Mouse (Mus musculus) Patski (cell line): ENCODE data around the gene Reps1. TPM values are rescaled to one million over a fixed set of nuclear protein-coding genes. Genes with fewer than 3 reads are reported as not detected.

Experiments
- ATAC-seq: fragments of 100-300 bp; one replicate; pipeline ENCODE4 v1.8.0; 2021
- CTCF ChIA-PET: fragments of 350-600 bp; sonication (Branson Sonifier 250); formaldehyde crosslinking; loops from one replicate; lab custom pipeline; 2022; ENCODE audit warnings: inconsistent platforms; lab: Charles Lee
- POLR2A ChIA-PET: fragments of 350-600 bp; sonication (Branson Sonifier 250); formaldehyde crosslinking; loops from one replicate; lab custom pipeline; 2022; ENCODE audit warnings: antibody characterized with exemption, inconsistent platforms; lab: Charles Lee
- DNase-seq: peaks from one replicate; pipeline ENCODE4 v3.0.0-alpha.2; 2011; ENCODE audit warnings: low read depth, low spot score
- H3K27me3 ChIP-seq: fragments of 371-371 bp; one replicate; pipeline ENCODE4 v1.5.1; 2021
- CTCF ChIP-seq: fragments of 100-300 bp; IDR thresholded peaks from one replicate; pipeline ENCODE4 v1.5.1; 2021
- in situ Hi-C: fragments of 300-500 bp; cut with MboI; formaldehyde crosslinking; loops from 3 replicates; pipeline ENCODE4 v1.11.1; 2018; ENCODE audit warnings: low pct_unique_long_range_greater_than_20kb, mixed read lengths
- polyA plus RNA-seq: library from polyadenylated mRNA; unstranded; gene quantifications from one replicate; pipeline ENCODE4 v1.2.3, GENCODE M21; 2021

Reps1 gene
- polyA plus RNA-seq = 32.9 TPM

- ATAC-seq (peak; percentile 63), DNase-seq (no peak)
- in situ Hi-C loops = no loop called here
- H3K27me3 ChIP-seq = no peaks in the 10 kb centered on the region
- ChIA-PET POLR2A (interaction anchor here (0.7 to 1.6 kb wide), 2 partner anchors 9 to 141 kb away, joined by 4 to 8 read pairs; no protein-coding TSS in a partner anchor), CTCF (interaction anchor here (1.2 to 3.8 kb wide), 4 partner anchors 10 to 141 kb away, joined by 3 to 20 read pairs (median 6); no protein-coding TSS in a partner anchor)
- no peak for TF ChIP-seq CTCF
Observed at GRCm38 (mm10) chr10:18055696-18056390, at the start of gene Reps1. Gene Reps1 (plus strand): TSS chr10:18055861.

- CTCF ChIA-PET = no interaction called here
- TF ChIP-seq CTCF = no peak
- H3K27me3 ChIP-seq = no peaks in the 10 kb centered on the region
- DNase-seq = no peak
- in situ Hi-C loops = no loop called here
- POLR2A ChIA-PET = interaction anchor here (1.6 kb wide), 1 partner anchor 25 kb away, joined by 3 read pairs; no protein-coding TSS in a partner anchor
- ATAC-seq = no peak
Observed at GRCm38 (mm10) chr10:18006756-18007155, 48.9 kb upstream of the Reps1 start.

GRCm38 (mm10) chr10:18007243-18007642 lies 48.4 kb upstream of the Reps1 start:
- ATAC-seq = no peak
- DNase-seq = no peak
- H3K27me3 ChIP-seq = no peaks in the 10 kb centered on the region
- TF ChIP-seq CTCF = no peak
- ChIA-PET CTCF (interaction anchor here (1.7 kb wide), 1 partner anchor 27 kb away, joined by 4 read pairs; no protein-coding TSS in a partner anchor), POLR2A (interaction anchor here (1.6 kb wide), 1 partner anchor 26 kb away, joined by 3 read pairs; no protein-coding TSS in a partner anchor)
- in situ Hi-C loops = no loop called here

DNA sequence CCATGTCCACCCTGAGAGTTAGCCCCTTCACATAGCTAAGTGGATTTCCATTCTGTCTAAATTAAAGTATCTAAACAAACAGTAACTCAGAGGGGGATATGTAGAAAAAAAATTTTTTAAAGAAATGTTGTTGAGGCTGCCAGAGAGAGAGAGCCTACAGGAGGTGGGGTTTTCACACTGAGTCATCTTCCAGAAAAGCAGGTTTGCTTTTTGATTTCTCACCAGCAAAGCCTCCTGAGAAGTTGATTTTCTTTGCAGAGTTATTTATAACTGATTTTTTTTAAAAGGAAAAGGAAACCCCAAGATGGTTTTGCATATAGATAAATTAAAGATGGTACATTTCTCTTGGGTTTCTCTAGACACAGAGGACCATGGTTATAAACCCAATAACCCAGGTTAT lies 47.5 kb upstream of the Reps1 start:
- ChIA-PET POLR2A (no interaction called here), CTCF (interaction anchor here (0.9 to 1.7 kb wide), 3 partner anchors 12 to 28 kb away, joined by 3 to 4 read pairs (median 4); no protein-coding TSS in a partner anchor)
- no peaks in the 10 kb centered on the region for H3K27me3 ChIP-seq
- in situ Hi-C loops = no loop called here
- DNase-seq (no peak), ATAC-seq (no peak)
- no peak for TF ChIP-seq CTCF

DNA sequence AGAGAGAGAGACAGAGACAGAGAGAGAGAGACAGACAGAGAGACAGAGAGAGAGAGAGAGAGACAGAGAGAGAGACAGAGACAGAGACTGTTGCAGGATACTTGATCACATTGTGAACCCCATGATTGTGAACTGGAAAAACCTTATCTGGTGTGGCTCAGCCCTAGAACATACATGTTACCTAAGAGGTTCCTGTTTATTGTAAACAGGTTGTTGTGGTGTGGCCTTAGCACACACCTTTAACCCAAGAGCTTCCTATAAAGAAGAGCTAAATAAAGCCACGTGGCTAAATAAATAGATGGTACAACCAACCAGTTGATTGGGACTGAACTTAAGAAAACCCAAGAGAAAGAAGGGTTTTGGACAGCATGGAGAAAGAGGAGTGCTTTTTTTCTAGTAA lies 45.9 kb upstream of the Reps1 start:
- POLR2A ChIA-PET = no interaction called here
- no peak for TF ChIP-seq CTCF
- ATAC-seq (no peak), DNase-seq (no peak)
- in situ Hi-C loops = no loop called here
- CTCF ChIA-PET = no interaction called here
- no peaks in the 10 kb centered on the region for H3K27me3 ChIP-seq

DNA sequence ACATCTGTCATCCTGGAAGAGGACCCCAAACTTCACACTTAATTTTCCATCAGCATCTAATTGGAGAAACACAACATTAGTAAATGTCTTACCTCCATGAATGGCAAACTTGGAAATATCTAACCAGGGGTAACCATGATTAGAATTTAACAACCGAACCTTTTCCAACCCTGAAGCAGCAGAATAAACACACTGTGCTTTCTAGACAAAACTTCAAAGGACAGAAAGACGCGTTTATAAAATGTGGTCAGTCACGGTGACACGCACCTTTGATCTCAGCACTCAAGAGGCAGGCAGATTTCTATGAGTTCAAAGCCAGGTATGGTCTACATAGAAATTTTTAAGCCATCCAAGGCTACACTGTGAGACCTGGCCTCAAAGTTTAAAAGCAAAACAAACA lies 43.9 kb upstream of the Reps1 start:
- POLR2A ChIA-PET = no interaction called here
- CTCF ChIA-PET = no interaction called here
- ATAC-seq (no peak), DNase-seq (no peak)
- in situ Hi-C loops = no loop called here
- H3K27me3 ChIP-seq = no peaks in the 10 kb centered on the region
- TF ChIP-seq CTCF = no peak

- no peak for ATAC-seq
- ChIA-PET CTCF (interaction anchor here (1.0 kb wide), 1 partner anchor 12 kb away, joined by 4 read pairs; no protein-coding TSS in a partner anchor), POLR2A (no interaction called here)
- TF ChIP-seq CTCF = no peak
- no peaks in the 10 kb centered on the region for H3K27me3 ChIP-seq
- in situ Hi-C loops = no loop called here
- DNase-seq = no peak
Observed at GRCm38 (mm10) chr10:18020443-18020842, 35.2 kb upstream of the Reps1 start.

DNA sequence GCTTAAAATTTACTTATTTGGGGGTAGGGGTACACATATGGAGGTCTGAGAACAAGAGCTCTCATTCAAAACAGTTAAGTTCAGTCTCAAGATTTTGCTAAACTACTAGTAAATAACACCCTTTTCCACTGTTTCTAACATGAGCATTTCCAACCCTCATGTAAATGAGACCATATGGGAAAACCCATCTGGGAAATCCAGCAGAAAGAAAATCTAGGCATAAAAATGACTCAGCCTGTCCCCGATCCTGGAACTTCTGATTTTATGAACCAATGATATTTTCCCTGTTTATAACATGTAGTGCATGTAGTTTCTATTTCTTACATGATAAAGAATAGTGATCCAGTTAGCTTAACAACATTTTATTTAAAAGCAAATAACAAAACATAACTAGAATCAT lies 34.8 kb upstream of the Reps1 start:
- ChIA-PET POLR2A (no interaction called here), CTCF (interaction anchor here (1.0 kb wide), 1 partner anchor 13 kb away, joined by 4 read pairs; no protein-coding TSS in a partner anchor)
- in situ Hi-C loops = no loop called here
- DNase-seq (no peak), ATAC-seq (no peak)
- no peak for TF ChIP-seq CTCF
- no peaks in the 10 kb centered on the region for H3K27me3 ChIP-seq

GRCm38 (mm10) chr10:18021576-18022311 lies 33.9 kb upstream of the Reps1 start:
- no peaks in the 10 kb centered on the region for H3K27me3 ChIP-seq
- in situ Hi-C loops = no loop called here
- POLR2A ChIA-PET = interaction anchor here (1.5 kb wide), 1 partner anchor 16 kb away, joined by 3 read pairs; no protein-coding TSS in a partner anchor
- TF ChIP-seq CTCF = no peak
- no peak for ATAC-seq
- CTCF ChIA-PET = no interaction called here
- no peak for DNase-seq

- H3K27me3 ChIP-seq = no peaks in the 10 kb centered on the region
- ChIA-PET POLR2A (interaction anchor here (1.5 kb wide), 1 partner anchor 17 kb away, joined by 3 read pairs; no protein-coding TSS in a partner anchor), CTCF (no interaction called here)
- DNase-seq = no peak
- in situ Hi-C loops = no loop called here
- peak; percentile 77 for ATAC-seq
- no peak for TF ChIP-seq CTCF
Observed at GRCm38 (mm10) chr10:18022312-18022711, 33.3 kb upstream of the Reps1 start.
